Mouse (Mus musculus) thymus, adult 2 months (tissue): ENCODE measurements around the gene Otof.

ENCODE experiments used
- CTCF ChIP-seq: fragments of 200-500 bp; IDR thresholded peaks from 2 replicates; pipeline ENCODE4 v1.5.1; 2012; ENCODE audit warnings: mild to moderate bottlenecking, control low read depth, low read length, moderate library complexity, borderline replicate concordance; ENCODE audit not compliant: control insufficient read depth, poor library complexity, insufficient read depth; ENCODE audit errors: extremely low read depth
- POLR2A ChIP-seq: fragments of 200-500 bp; IDR thresholded peaks from 2 replicates; pipeline ENCODE4 v1.6.1; 2012; ENCODE audit warnings: mild to moderate bottlenecking, low read length, control low read depth, moderate library complexity; ENCODE audit not compliant: control insufficient read depth, poor library complexity, insufficient read depth; ENCODE audit errors: extremely low read depth

- TF ChIP-seq CTCF, result no peak
- no peak for TF ChIP-seq POLR2A
Observed at GRCm38 (mm10) chr5:30353605-30354004, 108.1 kb downstream of the Otof start.
